Mouse (Mus musculus) kidney, postnatal 0 days (tissue): ENCODE measurements around the gene Ddx27. TPM values are rescaled to one million over a fixed set of nuclear protein-coding genes. Genes with fewer than 3 reads are reported as not detected.

Experiments
- ATAC-seq: fragments of 200-750 bp; cut with Nextera tagmentation; replicated peaks from 2 replicates; pipeline ENCODE4 v1.8.0; 2017; ENCODE audit warnings: low read depth, moderate number of reproducible peaks, moderate TSS enrichment, moderate library complexity; ENCODE audit not compliant: low FRiP score
- DNase-seq: peaks from one replicate; pipeline ENCODE4 v3.0.0-alpha.2; 2016; ENCODE audit warnings: low spot score
- H3K27ac ChIP-seq: fragments of 300-500 bp; sonication (generic); 2 replicates; pipeline ENCODE4 v1.5.1; 2014; ENCODE audit warnings: mild to moderate bottlenecking
- H3K27me3 ChIP-seq: fragments of 300-500 bp; sonication (generic); 2 replicates; pipeline ENCODE4 v1.6.1; 2014; ENCODE audit warnings: low read length, mixed read lengths; ENCODE audit not compliant: insufficient read depth
- H3K36me3 ChIP-seq: fragments of 300-500 bp; sonication (generic); 2 replicates; pipeline ENCODE4 v1.6.1; 2014; ENCODE audit warnings: low read length, mixed read lengths; ENCODE audit not compliant: insufficient read depth
- H3K4me1 ChIP-seq: fragments of 300-500 bp; sonication (generic); replicated peaks from 2 replicates; pipeline ENCODE4 v1.6.1; 2014; ENCODE audit warnings: antibody characterized with exemption, low read length, mixed read lengths; ENCODE audit not compliant: insufficient read depth
- H3K4me2 ChIP-seq: fragments of 300-500 bp; sonication (generic); 2 replicates; pipeline ENCODE4 v1.6.1; 2014; ENCODE audit warnings: mild to moderate bottlenecking, low read length, moderate library complexity, mixed read lengths
- H3K4me3 ChIP-seq: fragments of 300-500 bp; sonication (generic); replicated peaks from 2 replicates; pipeline ENCODE4 v1.5.1; 2014; ENCODE audit warnings: low read depth, low read length
- H3K9ac ChIP-seq: fragments of 300-500 bp; sonication (generic); 2 replicates; pipeline ENCODE4 v1.6.1; 2014; ENCODE audit warnings: low read depth, low read length
- H3K9me3 ChIP-seq: fragments of 300-500 bp; sonication (generic); replicated peaks from 2 replicates; pipeline ENCODE4 v1.6.1; 2016; ENCODE audit warnings: low read length, inconsistent platforms, mixed read lengths
- CTCF ChIP-seq: IDR thresholded peaks from 2 replicates; pipeline ENCODE4 v1.5.1; 2016; ENCODE audit warnings: antibody characterized with exemption, low read depth, mild to moderate bottlenecking, moderate library complexity
- WGBS: fragments of 180-500 bp; shearing (Covaris S2); extraction: QIAGEN DNeasy Blood & Tissue Kit; methylation state at CpG from one replicate; pipeline ENCODE4 v1.1.7; 2014; 5-methylcytosine and 5-hydroxymethylcytosine counted together
- polyA plus RNA-seq: library from polyadenylated mRNA; unstranded; fragments of >200 nt; fragmentation: Nextera tagmentation; extraction: Ambion mirVana; gene quantifications from 2 replicates; pipeline ENCODE4 v1.2.1, GENCODE M21; 2015

Gene Ddx27
- polyA plus RNA-seq, 1 experiment from 2014 or later, result 33.3 TPM

DNA sequence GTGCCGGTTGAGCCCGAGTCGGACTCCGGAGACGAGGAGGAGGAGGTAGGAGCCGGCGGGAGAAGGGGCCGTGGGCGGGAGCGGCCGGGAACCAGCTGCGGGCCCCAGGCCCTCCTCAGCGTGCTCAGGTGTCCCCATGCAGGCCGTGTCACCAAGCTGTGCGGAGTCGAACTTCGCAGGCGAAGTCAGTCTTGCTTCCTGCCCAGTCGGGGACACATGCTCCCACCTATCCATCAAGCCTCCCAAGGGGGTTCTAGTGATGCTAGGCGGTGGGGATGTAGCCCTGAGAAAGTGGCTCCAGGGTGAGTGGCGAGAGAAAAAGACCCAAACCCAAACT, 357 bp downstream of the Ddx27 start:
- WGBS, result under 1% methylated on average over 21 of the region's 21 CpGs
- no peaks in the 10 kb centered on the region for H3K27me3 ChIP-seq

DNA sequence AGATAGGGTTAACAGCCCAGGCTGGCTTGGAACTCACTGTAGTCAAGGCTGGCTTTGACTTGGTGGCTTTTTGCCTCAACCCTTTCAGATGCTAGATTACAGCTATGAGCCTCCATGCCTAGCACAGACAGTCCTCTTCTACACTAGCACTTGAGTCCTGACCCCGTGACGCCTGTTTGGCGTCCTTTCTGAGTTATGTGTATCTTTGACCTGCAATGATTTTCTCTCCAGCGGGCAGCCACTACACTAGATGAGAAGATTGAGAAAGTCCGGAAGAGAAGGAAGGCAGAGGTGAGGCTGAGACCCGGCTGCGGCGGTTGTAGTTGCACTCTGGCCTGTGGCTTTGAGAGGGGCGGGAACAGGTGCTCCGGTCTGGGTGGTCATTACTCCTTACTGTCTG, 4.4 kb downstream of the Ddx27 start:
- Histone ChIP-seq H3K4me2 (no peak overlapping the region), H3K36me3 (peaks cover 45% of the 10 kb centered on the region), H3K27ac (no peak overlapping the region), H3K4me1 (peaks cover 6% of the 10 kb centered on the region; the same call in 1 of the 2 replicates), H3K9ac (no peak overlapping the region), H3K4me3 (no peak overlapping the region), H3K27me3 (no peaks in the 10 kb centered on the region), H3K9me3 (no peaks in the 10 kb centered on the region)
- 86% methylated on average over 10 of the region's 10 CpGs for WGBS
- no peak for TF ChIP-seq CTCF
- ATAC-seq, result no peak
- no peak for DNase-seq

More for the DNA sequence above, 357 bp downstream of the Ddx27 start:
- H3K4me3 ChIP-seq, result peak overlapping the region; percentile 90
- peak overlapping the region; percentile 83 for H3K9ac ChIP-seq
- TF ChIP-seq CTCF, result no peak
- peaks cover 15% of the 10 kb centered on the region for H3K36me3 ChIP-seq
- no peaks in the 10 kb centered on the region for H3K9me3 ChIP-seq
- DNase-seq (no peak), ATAC-seq (peak; percentile 37)
- peaks cover 6% of the 10 kb centered on the region; the same call in 1 of the 2 replicates for H3K4me1 ChIP-seq
- peak overlapping the region; percentile 79 for H3K27ac ChIP-seq
- peak overlapping the region; percentile 92 for H3K4me2 ChIP-seq

DNA sequence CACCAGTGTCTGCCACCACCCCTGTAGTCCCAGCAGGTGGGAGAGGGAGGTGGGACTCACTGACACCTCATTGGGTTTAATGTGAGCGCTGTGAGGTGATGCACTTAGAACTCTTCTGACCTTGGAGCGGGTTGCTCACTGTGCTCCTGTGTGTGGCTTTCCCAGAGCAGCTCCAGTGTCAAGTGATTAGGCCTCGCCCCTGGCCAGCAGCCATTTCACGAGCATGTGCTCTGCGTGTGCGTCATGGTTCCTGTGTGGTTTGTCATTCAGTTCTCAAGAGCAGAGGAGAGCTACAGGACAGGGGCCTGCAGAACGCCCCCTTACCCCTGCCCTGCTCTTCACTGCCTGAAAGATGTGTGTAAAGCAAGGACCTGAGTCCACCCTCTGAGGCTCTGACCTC, 13.6 kb downstream of the Ddx27 start:
- no peak for ATAC-seq
- H3K4me3 ChIP-seq, result no peak overlapping the region
- 94% methylated on average over 7 of the region's 7 CpGs for WGBS

DNA sequence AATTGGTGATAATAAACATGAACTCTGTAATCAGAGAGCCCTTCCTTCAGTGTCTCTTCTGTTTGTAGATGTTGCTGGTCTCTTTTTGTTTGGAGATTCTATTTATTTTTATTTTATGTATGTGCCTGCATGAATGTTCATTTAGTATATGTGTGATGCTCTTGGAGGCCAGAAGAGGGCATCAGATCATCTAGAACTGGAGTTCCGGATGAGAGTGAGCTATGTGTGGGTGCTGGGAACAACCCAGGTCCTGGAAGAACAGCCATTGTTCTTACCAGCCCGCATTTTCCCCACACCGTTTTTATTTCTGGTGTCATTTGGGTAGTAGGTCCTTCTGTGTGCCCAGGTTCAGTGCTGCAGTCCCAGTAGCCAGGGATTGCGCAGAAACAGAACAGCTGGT, 15.5 kb downstream of the Ddx27 start:
- Histone ChIP-seq H3K4me1 (no peaks in the 10 kb centered on the region), H3K9ac (no peak overlapping the region), H3K4me3 (no peak overlapping the region), H3K27ac (no peak overlapping the region), H3K9me3 (no peaks in the 10 kb centered on the region), H3K27me3 (no peaks in the 10 kb centered on the region), H3K36me3 (peaks cover 75% of the 10 kb centered on the region), H3K4me2 (no peak overlapping the region)
- DNase-seq, result no peak
- no peak for ATAC-seq
- TF ChIP-seq CTCF, result no peak; the same call in 1 of the 2 replicates
- WGBS, result 97% methylated on average over 4 of the region's 4 CpGs

More for the DNA sequence above, 13.6 kb downstream of the Ddx27 start:
- H3K36me3 ChIP-seq, result peaks cover 75% of the 10 kb centered on the region
- TF ChIP-seq CTCF, result no peak
- H3K4me2 ChIP-seq, result no peak overlapping the region
- no peaks in the 10 kb centered on the region for H3K4me1 ChIP-seq
- DNase-seq, result no peak
- H3K27ac ChIP-seq, result no peak overlapping the region
- H3K9me3 ChIP-seq, result no peaks in the 10 kb centered on the region
- H3K9ac ChIP-seq, result no peak overlapping the region
- H3K27me3 ChIP-seq, result no peaks in the 10 kb centered on the region

DNA sequence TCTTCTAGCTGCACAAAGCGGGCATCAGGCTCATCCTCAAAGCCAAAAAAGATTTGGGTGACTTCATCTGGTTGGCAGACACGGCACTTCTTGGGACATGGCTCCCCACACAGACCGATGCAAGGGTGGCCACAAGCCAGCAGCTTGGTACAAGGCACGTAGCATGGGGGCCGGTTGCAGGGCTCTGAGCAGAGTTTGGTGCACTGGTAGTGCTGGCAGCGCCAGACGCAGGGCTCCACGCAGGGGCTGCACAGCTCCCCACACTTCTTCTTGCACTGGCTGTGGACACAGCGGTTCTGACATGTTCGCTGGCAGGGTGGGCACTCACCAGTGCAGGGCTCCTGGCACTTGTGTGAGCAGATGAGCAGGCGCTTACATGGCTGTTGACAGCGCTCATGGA, 22.7 kb downstream of the Ddx27 start:
- Histone ChIP-seq H3K9ac (no peak overlapping the region), H3K4me3 (no peak overlapping the region), H3K4me2 (no peak overlapping the region), H3K9me3 (no peaks in the 10 kb centered on the region), H3K27ac (no peak overlapping the region), H3K36me3 (peaks cover 76% of the 10 kb centered on the region), H3K4me1 (no peaks in the 10 kb centered on the region), H3K27me3 (no peaks in the 10 kb centered on the region)
- 93% methylated on average over 12 of the region's 12 CpGs for WGBS
- no peak for TF ChIP-seq CTCF
- no peak for ATAC-seq
- no peak for DNase-seq

DNA sequence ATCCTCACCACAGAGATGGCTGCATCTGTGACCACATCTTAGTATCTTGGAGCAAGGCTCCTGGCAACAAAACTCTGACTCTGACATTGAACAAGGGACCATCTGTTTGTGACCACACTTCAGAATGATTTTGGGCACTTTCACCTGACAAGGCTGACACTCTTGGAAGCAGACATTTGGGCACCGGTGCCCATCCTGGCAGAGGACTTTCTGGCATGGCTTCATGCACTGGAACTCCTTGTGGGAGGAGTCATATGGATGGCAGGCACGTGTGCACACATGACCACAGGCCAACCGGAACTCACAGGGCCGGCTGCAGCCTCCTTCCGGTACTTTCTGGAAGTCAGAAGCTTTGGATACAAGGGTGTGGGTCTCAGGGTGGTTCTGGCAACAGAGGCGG, 23.3 kb downstream of the Ddx27 start:
- H3K4me2 ChIP-seq, result no peak overlapping the region
- no peak for DNase-seq
- WGBS, result 88% methylated on average over 6 of the region's 6 CpGs
- TF ChIP-seq CTCF, result no peak
- no peaks in the 10 kb centered on the region for H3K27me3 ChIP-seq
- H3K4me1 ChIP-seq, result no peaks in the 10 kb centered on the region
- no peak for ATAC-seq
- no peak overlapping the region for H3K9ac ChIP-seq
- no peak overlapping the region for H3K4me3 ChIP-seq
- peaks cover 82% of the 10 kb centered on the region for H3K36me3 ChIP-seq
- no peaks in the 10 kb centered on the region for H3K9me3 ChIP-seq
- no peak overlapping the region for H3K27ac ChIP-seq

DNA sequence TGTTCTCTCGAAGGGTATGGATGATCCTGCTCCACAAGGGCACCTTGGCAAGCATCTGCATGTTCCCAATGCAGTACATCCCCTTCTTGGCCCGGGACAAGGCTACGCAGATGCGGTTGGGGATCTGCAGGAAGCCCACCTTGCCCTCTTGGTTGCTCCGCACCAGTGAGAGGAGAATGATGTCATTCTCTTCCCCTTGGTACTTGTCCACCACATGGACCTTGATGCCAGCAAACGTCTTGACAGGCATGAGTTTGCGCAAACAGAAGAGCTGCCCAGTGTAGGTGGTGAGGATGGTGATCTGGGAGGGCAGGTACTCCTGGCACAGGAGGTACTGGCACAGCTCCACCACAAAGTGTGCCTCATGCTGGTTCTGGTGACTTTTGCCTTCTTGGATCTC, 23.7 kb downstream of the Ddx27 start:
- H3K4me2 ChIP-seq, result no peak overlapping the region
- TF ChIP-seq CTCF, result no peak
- no peak for DNase-seq
- H3K27me3 ChIP-seq, result no peaks in the 10 kb centered on the region
- no peak for ATAC-seq
- H3K4me1 ChIP-seq, result no peaks in the 10 kb centered on the region
- no peak overlapping the region for H3K9ac ChIP-seq
- 91% methylated on average over 7 of the region's 7 CpGs for WGBS
- no peaks in the 10 kb centered on the region for H3K9me3 ChIP-seq
- no peak overlapping the region for H3K27ac ChIP-seq
- peaks cover 84% of the 10 kb centered on the region for H3K36me3 ChIP-seq
- no peak overlapping the region for H3K4me3 ChIP-seq
